Mouse (Mus musculus): ENCODE results near the gene Ccpg1os.

The Ccpg1os gene

DNA sequence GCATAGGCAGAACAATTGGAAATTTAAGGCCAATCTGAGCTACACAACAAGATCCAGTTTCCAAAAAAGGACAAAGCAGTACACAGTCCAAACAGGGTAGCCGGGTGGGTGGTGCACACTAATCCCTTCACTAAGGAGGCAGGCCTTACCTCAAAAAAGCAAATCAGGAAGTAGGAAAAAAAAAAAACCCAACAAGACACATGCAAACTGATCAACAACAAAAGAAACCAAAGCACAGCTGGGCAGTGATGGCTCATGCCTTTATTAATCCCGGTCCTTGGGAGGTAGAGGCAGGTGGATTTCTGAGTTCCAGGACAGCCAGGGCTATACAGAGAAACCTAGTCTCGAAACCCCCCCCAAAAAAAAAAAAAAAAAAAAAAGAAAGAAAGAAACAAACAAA is 2.5 kb upstream of the Ccpg1os start:
- no peak for DNase-seq (ENCODE audit: low spot score in 2 of 2)

DNA sequence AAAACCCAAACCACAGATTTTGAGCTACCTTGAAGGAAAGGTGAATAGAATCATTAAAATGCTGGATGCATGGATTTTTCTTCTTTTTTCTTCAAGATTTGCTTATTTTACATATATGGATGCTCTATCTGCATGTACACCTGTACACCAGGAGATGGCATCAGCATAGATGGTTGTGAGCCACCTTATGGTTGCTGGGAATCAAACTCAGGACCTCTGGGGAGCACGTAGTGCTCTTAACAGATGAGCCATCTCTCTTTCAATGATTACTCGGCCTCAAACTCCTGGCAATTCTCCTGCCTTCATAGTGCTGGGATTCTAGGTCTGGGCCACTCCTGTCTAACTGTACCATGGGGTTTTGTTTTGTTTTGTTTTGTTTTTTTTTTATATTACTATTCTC is 2.1 kb downstream of the Ccpg1os start:
- no peak for DNase-seq (ENCODE audit: low spot score in 2 of 2)

DNA sequence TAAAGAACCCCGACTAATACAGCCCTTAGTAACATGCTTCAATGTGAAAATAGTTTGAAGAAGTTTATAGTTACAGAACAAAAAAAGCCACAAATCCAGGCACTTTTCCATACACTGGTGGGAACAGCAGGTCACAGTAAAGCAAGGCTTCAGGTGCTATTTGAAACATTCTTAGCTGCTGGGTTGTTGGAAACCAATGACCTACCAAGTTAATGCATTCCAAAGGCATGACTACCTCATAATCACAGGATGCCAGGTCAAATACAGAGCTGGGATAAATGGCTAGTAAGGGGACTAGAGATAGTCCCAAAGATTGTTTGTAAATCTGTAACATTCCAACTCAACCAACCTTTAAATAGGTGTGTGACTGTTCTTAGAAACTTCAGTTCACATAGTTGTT is 9.9 kb downstream of the Ccpg1os start:
- DNase-seq (ENCODE audit: low spot score in 2 of 2) = no peak

DNA sequence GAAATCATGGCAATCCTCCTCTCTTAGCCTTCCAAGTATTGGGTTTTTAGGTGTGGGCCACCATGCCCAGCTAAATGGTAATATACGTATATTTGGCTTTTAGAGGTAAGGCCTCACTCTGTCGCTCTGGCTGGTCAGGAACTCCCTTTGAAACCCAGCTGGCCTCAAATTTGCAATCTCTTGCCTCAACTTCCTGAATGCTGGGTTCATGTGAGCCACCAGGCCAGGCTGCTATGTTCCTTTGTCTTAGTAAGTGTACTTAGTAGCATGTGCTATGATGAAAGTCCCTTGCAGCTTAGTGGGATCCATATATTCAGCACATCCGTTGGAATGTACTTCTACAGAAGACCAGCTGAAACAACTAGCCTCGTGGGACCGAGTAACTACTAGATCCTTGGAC is 10.4 kb downstream of the Ccpg1os start:
- no peak for DNase-seq (ENCODE audit: low spot score in 2 of 2)

DNA sequence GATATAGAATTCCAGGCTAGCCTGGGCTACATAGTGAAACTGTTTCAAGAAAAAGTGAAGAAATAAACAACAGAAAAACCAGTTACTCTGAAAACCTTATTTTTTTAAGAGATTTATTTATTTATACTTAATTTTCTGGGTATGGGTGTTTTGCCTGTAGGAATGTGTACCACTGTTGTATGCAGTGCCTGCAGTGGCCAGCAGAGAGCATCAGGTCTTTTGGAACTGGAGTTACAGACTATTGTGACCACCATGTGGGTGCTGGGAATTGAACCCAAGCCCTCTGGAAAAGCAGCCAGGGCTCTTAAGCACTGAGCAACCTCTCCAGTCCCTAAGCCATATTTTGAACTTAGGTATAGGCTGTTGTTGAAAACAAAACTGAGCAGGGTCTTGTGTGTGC is 12.2 kb downstream of the Ccpg1os start:
- no peak for DNase-seq (ENCODE audit: low spot score in 2 of 2)

DNA sequence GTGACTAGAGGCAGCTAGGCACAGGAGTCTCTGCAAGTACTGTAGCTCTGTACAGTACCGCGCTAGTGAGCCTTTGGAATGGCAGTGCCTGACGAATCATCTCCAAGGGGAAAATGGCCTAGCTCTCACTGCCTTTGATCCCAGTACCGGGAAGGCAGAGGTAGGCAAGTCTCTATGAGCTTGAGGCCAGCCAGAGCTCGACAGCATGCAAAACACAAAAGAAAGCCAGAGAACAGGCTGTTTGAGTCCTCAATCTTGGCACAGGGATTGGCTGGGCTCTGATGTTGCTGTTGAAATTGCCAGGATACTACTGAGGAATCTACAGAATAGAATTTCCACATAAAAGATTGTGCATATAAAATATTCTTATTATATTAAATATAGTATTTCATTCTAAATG is 12.7 kb downstream of the Ccpg1os start:
- DNase-seq (ENCODE audit: low spot score in 2 of 2) = no peak

DNA sequence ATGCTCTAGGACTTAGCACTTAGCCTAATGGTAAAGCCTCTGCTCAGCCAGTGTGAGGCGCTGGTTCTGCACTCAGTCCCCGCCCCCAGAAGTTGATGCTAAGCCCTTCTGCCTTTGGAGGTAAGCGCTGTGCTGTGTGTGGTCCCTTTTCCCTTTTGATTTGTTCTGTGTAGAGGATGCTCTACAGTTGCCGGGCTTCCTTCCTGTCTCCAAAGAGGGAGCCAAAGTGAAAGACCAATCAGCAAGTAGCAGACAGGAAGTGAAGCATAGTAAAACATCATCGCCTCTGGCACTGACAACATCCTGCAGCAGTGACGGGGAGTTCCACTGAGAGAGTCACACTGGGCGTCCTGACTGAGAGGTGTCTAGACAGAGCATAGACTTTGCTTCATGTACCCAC is 15.3 kb downstream of the Ccpg1os start:
- no peak for DNase-seq (ENCODE audit: low spot score in 2 of 2)

DNA sequence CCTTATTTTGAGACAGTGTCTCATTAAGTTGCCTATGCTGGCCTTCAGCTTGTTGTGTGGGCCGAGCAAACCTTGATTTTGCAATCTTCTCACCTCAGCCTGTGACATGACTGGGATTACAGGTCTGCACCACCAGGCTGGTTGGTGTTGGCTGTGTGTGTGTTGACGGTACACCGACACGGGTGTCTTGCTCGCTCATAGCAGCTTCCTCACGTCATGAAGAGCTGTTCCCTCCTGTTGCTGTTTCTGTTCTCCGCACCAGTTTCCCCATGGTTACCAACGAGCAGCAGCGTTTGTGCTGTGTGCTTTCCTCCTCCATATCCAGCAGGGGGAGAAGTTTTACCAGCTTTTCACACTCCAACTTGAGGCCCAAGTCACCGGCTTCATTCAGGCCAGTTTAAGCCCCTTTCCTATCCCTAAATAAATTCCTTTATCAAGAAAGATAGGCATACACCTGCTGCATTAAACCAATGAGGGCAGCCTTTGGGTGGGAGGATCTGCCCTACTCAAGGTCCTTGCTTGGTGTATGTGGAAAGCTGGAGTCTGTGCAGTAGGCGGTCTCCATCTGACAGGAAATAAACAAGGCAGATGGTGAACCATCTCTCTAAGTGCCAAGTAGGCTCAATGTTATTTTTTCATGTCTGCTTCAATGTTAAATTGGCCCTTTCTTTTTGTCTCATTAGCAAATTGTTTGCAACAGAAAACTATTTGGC is 16.7 kb downstream of the Ccpg1os start:
- DNase-seq (ENCODE audit: low spot score in 2 of 2) = peak; percentile 62 to 64

DNA sequence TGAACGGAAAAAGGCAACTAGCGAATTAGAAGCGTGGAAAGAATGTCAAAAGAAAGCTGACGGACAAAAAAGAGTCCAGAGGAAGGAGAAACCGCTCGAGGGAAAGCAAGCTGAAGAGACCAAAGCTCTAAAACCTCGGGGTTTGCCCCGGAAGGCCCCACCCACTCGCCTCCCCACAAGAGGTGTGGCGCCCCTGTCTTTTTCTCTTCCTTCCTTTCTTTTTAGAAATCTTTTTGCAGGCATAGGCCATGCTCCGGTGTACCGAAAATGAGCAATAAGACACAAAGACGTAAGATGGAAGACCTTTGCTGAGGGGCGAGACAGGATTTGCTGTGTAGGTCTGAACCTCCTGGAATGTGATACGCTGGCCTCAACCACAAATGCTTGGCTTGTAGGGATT is 23.2 kb downstream of the Ccpg1os start:
- DNase-seq (ENCODE audit: low spot score in 2 of 2) = no peak

DNA sequence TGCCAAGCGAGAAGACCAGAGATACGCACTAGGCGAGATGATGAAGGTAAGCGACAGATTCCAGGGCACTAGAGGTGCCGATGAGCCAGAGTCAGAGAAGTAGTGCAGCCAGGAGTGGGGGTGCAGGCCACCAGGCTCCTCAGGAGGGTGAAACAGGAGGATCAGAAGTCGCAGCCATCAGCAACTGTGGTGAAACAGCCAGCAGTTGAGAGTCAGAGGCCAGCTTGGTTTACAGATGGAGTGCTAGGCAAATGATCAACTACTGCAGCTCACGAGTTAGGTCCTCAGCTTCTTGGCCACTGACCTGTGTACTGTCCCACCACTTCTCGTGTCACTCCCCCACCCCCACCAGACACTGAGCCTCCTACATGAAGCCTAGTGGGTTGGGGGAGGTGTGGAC is 23.8 kb downstream of the Ccpg1os start:
- DNase-seq (ENCODE audit: low spot score in 2 of 2) = no peak

DNA sequence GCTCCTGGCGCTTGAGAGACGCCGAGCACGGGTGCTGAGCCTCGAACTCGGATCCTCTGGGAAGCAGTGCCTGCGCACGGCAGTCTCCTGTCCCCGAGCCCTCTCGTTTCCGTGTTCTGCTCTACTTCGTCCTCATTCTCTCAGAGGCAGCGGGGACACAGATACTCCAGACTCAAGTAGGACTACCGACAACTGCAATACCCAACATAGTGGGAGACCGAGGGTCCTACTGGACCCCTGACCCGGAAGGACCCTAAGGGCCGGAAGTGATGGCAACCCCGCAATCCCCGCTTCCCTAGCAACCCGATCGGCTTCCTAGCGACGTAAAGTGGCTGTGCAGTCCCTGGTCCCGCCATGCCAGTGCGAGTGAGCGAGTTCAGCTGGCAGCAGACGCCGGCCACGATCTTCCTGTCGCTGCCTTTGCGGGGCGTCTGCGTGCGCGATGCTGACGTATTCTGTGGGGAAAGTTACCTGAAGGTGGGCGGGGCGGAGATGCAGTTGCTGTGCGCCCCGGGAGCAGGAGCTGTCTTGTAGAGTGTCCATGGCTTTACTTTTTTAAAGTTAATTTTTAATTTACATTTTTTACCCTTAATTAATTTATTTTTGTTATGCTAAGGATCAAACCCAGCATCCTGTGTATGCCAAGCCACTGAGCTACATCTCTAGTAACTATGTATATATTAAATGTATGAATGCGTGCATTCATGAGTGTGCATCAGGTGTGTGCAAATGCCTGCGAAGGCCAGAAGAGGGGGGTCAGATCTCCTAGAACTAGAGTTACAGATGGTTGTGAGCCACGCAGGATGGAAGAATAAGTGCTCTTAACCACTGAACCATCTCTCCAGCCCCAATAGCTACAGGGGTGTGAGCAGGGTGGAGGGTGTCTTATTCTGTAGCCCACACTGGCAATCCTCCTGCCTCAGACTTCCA is 26.4 kb downstream of the Ccpg1os start, which contains the start of the genes Dyx1c1 and Gm44503:
Dyx1c1 (plus strand) TSS at position 265 of the 930 bp plus-strand sequence.
Gm44503 (plus strand) TSS at position 332 of the 930 bp plus-strand sequence.
- peak; percentile 70 to 78 for DNase-seq (ENCODE audit: low spot score in 2 of 2)

DNA sequence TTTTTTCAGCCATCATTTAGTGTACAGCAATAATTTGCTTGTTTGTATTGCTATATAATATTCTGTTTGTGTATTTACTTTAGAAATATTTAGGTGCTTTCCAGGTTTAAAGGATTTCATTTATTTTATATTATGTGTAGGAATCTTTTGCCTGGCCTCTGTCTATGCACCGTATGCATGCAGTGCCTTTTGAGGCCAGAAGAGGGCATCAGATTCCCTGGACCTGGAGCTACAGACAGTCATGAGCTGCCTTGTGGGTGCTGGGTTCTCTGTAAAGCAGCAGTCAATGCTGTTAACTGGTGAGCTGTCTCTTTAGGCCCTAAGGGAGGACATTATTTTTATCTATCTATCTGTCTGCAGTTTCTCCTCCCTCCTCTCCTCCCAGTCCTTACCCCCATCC is 29.6 kb downstream of the Ccpg1os start:
- DNase-seq (ENCODE audit: low spot score in 2 of 2) = peak in 1 of 2 experiments; percentile 43

DNA sequence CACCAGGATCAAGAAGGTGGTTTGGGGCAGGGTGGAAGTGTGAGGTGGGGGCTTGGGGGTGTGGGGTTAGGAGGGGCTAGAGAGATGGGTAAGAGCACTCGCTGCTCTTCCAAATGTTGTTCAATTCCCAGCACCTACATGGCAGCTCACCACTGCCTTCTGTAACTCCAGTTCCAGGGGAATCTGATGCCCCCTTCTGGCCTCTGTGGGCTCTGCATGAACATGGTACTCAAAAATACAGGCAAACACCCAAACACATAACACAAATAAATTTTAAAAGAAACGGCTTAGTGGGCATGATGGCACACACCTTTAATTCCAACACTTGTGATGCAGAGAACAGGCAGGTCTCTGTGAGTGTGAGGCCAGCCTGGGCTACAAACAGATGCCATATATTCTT is 30.4 kb downstream of the Ccpg1os start:
- no peak for DNase-seq (ENCODE audit: low spot score in 2 of 2)

DNA sequence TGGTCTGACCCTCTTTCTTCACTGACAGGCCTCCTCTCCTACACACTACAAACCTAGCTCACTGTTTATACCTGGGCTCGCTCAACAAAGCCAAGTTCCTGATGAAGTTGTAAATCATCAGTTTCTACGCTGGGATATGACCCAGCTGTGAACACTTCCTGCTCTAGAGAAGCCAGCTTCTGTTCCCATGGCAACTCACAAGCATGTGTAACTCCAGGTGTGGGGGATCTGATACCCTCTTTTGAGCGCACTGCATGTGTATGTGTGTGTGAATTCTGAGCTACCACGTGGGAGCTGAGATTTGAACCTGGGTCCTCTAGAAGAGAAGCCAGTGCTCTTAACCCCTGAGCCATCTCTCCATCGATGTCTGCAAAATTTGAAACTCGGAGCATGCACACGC is 35.6 kb downstream of the Ccpg1os start:
- DNase-seq (ENCODE audit: low spot score in 2 of 2) = no peak

DNA sequence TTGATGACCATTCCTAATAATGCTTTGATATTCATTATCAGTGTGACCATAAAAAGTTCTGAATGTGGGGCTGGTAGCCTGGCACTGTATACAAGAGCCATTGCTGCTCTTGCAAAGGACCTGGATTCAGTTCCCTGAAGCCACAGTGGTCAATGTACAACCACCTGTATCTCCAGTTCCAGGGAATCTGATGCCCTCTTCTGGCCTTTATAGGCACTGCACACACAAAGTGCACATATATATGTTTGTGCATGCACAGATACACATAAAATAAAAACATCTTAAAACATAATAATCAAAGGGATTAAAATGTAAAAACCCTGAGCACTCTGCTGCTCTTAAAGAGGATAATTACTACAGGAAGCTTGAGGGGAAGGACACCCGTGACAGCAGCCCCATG is 38.2 kb downstream of the Ccpg1os start:
- no peak for DNase-seq (ENCODE audit: low spot score in 2 of 2)

DNA sequence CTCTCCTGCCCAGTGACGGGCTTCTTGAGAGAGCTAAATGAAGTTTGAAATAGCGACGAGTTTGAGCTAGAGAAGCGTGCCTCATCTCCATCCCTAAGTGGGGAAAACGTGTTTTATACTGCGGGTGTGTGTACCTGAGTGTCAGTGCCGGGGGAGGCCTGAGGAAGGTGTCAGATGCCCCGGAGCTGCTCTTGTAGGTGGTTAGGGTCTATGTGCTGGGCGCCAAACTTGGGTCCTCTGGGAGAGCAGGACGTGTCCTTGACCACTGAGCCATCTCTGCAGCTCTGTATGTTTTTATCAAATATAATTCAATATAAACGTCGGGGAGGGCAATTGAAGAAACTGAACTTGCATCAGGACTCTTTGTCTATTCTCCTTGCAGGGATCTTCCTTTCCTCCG is 40.9 kb downstream of the Ccpg1os start:
- DNase-seq (ENCODE audit: low spot score in 2 of 2) = no peak

DNA sequence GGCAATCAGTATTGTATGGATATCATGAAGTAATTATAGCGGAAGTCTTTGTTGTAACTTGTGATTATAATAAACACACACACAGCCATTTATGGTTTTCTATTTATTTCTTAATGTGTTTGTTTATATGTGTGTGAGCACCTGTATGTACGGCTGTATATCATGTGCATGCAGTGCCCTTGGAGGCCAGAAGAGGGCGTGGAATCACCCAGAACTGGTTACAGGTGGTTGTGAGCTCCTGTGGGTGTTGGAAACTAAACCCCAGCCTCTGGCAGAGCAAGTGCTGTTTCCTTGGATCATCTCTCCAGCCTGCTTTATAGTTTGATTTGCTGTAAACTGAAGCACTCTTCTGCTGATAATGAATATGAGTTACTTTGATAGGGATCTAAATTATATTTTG is 41.8 kb downstream of the Ccpg1os start:
- no peak for DNase-seq (ENCODE audit: low spot score in 2 of 2)

DNA sequence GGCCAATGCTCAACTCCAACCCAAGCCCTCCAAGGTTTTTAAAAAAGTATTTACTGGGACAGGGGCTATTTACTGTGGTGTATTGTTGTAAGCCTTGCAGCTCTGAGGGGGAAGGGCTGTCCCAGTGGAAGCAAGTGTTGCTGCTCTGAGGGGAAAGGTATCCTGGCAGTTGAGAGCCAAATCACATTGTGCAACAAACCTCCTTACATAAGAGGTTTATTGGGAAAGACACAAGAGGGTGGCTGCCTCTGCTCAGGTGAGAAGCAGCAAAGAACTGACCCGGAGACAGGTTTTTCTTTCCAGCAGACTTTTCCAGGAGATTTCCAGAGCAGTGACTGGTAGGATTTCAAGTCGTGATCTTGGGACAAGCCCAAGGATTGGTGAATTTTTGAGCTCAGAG is 48.9 kb downstream of the Ccpg1os start:
- no peak for DNase-seq (ENCODE audit: low spot score in 2 of 2)

DNA sequence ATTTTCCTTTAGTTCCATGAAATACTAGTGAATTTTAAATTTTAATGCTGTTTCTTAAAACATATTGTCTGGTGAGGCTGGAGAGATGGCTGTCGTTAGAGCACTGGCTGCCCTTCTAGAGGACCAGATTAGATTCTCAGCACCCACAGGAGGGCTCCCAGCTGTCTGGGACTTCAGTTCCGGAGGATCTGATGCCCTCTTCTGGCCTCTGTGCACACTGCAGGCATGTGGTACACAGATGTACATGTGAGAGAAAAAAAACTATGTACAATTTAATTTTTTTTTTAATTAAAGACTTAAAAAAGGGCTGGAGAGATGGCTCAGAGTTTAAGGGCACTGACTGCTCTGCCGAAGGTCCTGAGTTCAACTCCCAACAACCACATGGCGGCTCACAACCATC is 49.9 kb downstream of the Ccpg1os start:
- no peak for DNase-seq (ENCODE audit: low spot score in 2 of 2)

DNA sequence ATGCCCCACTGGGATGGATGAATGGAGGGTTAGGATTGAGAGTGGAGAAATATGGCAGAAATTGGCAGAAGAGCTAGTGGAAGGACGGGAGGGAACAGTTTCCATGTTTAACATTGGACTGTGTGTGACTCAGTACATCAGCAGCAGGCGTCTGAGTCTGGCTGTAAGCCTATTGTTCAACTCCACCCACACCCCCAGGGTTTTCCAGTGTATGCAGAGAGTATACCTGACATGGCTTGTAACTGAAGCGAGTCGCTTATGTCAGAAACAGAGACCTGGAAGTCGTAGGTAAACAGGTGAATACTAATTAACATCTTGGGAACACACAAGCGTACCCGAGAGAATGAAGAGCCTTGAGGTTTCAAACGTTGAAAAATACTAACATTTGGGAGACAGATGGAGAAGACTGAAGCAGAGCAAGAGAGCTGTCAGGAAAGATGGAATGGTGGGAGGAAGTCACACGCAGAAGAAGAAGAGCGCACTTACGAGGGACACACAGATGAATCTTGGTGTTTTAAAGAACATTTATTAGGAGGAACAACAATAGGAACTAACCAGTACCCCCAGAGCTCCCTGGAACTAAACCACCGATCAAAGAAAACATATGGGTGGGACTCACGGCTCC is 53.9 kb downstream of the Ccpg1os start:
- DNase-seq (ENCODE audit: low spot score in 2 of 2) = no peak

Data from frontal cortex, postnatal 10 days (tissue).